ENCODE assay signal across 17 mouse cellular contexts in the genomic region with DNA sequence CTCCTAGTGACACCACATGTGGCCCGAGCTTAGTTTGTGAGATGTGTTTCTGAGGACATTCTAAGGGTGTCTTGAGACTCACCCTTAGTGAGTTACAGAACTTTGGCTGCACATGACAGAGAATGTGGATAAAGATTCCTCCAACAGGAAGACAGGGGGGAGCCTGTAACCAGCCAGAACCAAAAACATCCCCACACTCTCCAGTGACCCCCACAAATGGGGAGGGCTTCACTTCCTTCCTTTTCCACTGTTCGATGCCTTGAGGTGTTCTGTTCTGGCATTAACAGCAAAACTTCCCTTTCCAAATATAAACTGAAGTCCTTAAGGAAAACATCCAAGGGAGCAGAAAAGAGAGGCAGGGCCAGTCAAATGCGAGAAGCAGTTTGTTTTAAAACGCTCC.
DNase-seq lines count a peak whose midpoint lies in the region; ATAC-seq and TF ChIP-seq lines count a peak whose summit lies in the region.
"Had no signal": no experiment of that assay in that cellular context is flagged by ENCODE, and none has a peak within 500 bp of the region (broad histone marks: within the 10 kb centered on the region; RNA-seq: fewer than 3 reads in every experiment).

No protein-coding gene starts in this region.

- no peak overlapping the region for H3K9ac ChIP-seq in lung, postnatal 0 days (replicated peaks; ENCODE audit: low read depth)
- H3K9ac ChIP-seq: heart, embryonic 13.5 days; limb, embryonic 12.5 days had no signal

- WGBS in lung, postnatal 0 days: 36% methylated on average over 4 of the region's 4 CpGs

- peak; percentile 47; the same call in 1 of the 2 replicates for ATAC-seq in lung, postnatal 0 days
- ATAC-seq: midbrain, embryonic 16.5 days had no signal

- peaks cover 39% of the 10 kb centered on the region for H3K4me1 ChIP-seq in brown adipose tissue, adult 24 weeks (ENCODE audit: control insufficient read depth, insufficient read depth, insufficient read length, low read length)
- 0 out of 2 replicates have a peak, but pooled peaks cover 5% of the 10 kb centered on the region for H3K4me1 ChIP-seq in lung, postnatal 0 days (ENCODE audit: insufficient read depth, low read depth, low read length)

- no peak for TF ChIP-seq CTCF in gastrocnemius, adult 2 months (IDR thresholded peaks at IDR 0.05)
- TF ChIP-seq CTCF in lung, postnatal 0 days (IDR thresholded peaks at IDR 0.05): no peak

- DNase-seq in gastrocnemius, adult 2 months: no peak
- no peak for DNase-seq in gastrocnemius, adult 18-20 months (ENCODE audit: low spot score)
- DNase-seq in kidney, adult 8-10 months: peak; percentile 46 to 56
- DNase-seq in kidney, adult 18-20 months: no peak
- DNase-seq in lung, postnatal 0 days (ENCODE audit: low spot score): peak; percentile 30
- no peak for DNase-seq in T-cell, adult 2 months (ENCODE audit: low spot score)
- DNase-seq in right cerebral cortex, adult 2 months (ENCODE audit: low spot score in 2 of 2): no peak
- DNase-seq: cerebellum, adult 9-10 months; gastrocnemius, postnatal 25 days; retina, postnatal 1 day; thymus, postnatal 25 days had no signal

- H3K27ac ChIP-seq in gastrocnemius, adult 2 months: peak overlapping the region; percentile 74
- peak overlapping the region; percentile 73 for H3K27ac ChIP-seq in brown adipose tissue, adult 24 weeks (replicated peaks; ENCODE audit: low read depth, low read length)
- peak overlapping the region; percentile 14; the same call in 1 of the 2 replicates for H3K27ac ChIP-seq in lung, postnatal 0 days (ENCODE audit: low read length)
- H3K27ac ChIP-seq: heart, embryonic 13.5 days; limb, embryonic 12.5 days had no signal

- H3K4me3 ChIP-seq in gastrocnemius, adult 2 months: no peak overlapping the region
- no peak overlapping the region for H3K4me3 ChIP-seq in brown adipose tissue, adult 24 weeks (ENCODE audit: insufficient read depth, low read depth, low read length)
- H3K4me3 ChIP-seq in lung, postnatal 0 days (ENCODE audit: low read depth, low read length): no peak overlapping the region
- H3K4me3 ChIP-seq: heart, embryonic 13.5 days; hindbrain, embryonic 10.5 days; left cerebral cortex, adult 2 months; limb, embryonic 12.5 days had no signal

- no peak overlapping the region for H3K4me2 ChIP-seq in lung, postnatal 0 days (replicated peaks; ENCODE audit: low read depth, low read length)
- H3K4me2 ChIP-seq: heart, embryonic 13.5 days; limb, embryonic 12.5 days had no signal

- H3K36me3 ChIP-seq in lung, postnatal 0 days (ENCODE audit: insufficient read depth, low read length): no peaks in the 10 kb centered on the region
- H3K36me3 ChIP-seq: heart, embryonic 13.5 days had no signal

- H3K9me3 ChIP-seq in lung, postnatal 0 days (ENCODE audit: low read length): no peaks in the 10 kb centered on the region
- H3K9me3 ChIP-seq: heart, embryonic 13.5 days; hindbrain, embryonic 10.5 days; limb, embryonic 12.5 days had no signal

- peak; percentile 31; the same call in 1 of the 2 replicates for TF ChIP-seq EP300 in lung, postnatal 0 days (IDR thresholded peaks at IDR 0.05)

- no peaks in the 10 kb centered on the region for H3K27me3 ChIP-seq in lung, postnatal 0 days (replicated peaks; ENCODE audit: insufficient read depth, low read length)
- H3K27me3 ChIP-seq: heart, embryonic 13.5 days; limb, embryonic 12.5 days had no signal

- intact Hi-C loops in gastrocnemius, adult 2 months (cut with DNase I): no loop called here

Comparison
In these comparisons a context has a peak if more than half of its experiments do, and no peak if none do; other contexts are left out.
1. DNase-seq: peak in kidney, adult 8-10 months (2 of 2) and lung, postnatal 0 days (single experiment); none in gastrocnemius, adult 2 months (single experiment), gastrocnemius, adult 18-20 months (single experiment), kidney, adult 18-20 months (single experiment), T-cell, adult 2 months (single experiment) and right cerebral cortex, adult 2 months (0 of 2).
2. H3K27ac ChIP-seq: peak in every context shown above with its lines; median percentile 74 in gastrocnemius, adult 2 months; 73 in brown adipose tissue, adult 24 weeks; 14 in lung, postnatal 0 days.